Mouse (Mus musculus): Measurements from ENCODE around the gene Txnrd2.

DNA sequence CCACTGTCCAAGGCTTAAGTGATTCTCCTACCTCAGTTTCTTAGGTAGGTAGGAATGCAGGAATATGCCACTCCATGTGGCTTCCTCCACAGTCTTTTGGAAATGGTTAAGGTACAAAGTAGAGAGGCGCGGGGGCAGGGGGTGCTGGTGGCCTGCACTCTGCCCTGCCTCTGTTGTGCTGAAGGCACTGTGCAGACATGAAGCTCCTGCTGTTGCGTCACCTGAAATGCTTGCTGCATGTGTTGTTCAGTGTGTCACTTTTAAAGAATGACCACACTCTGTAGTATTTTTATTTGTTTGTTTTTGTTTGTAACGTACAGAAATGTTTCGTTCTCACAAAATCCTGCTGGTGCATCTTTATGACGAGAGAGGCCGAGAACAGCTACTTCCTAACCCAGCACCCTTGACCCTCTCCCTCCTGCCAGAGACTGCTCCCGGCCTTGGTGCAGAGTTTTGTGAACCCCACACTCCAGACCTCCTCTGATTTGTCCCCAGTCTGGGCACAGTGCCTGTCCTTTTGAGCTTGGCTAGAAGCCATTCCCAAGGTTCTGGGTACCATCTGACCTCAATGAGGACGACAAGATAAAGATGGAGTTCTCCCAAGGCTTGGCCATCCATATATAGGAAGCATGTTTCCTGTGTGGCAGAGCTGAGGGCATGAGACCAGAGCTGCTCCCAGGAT lies 43.0 kb upstream of the Txnrd2 start:
- no peak for TF ChIP-seq CTCF (conservative IDR thresholded peaks at IDR 0.05 in 1 of 2, IDR thresholded peaks at IDR 0.05 in 1 of 2; ENCODE audit: low read depth in 2 of 2, low read length in 2 of 2)
- no peak for TF ChIP-seq NELFE (IDR thresholded peaks at IDR 0.05; ENCODE audit: low read depth, low read length)
- TF ChIP-seq JUND (conservative IDR thresholded peaks at IDR 0.05; ENCODE audit: low read depth, low read length): no peak
- TF ChIP-seq RCOR1 (conservative IDR thresholded peaks at IDR 0.05; ENCODE audit: low read depth, low read length): no peak
- TF ChIP-seq POLR2A (IDR thresholded peaks at IDR 0.05; ENCODE audit: low read depth, low read length): no peak
- TF ChIP-seq MAZ (IDR thresholded peaks at IDR 0.05; ENCODE audit: low read depth, low read length): no peak
- no peak for TF ChIP-seq ELF1 (IDR thresholded peaks at IDR 0.05; ENCODE audit: low read depth, low read length)
- no peak for TF ChIP-seq JUN (IDR thresholded peaks at IDR 0.05; ENCODE audit: insufficient read depth, low read depth, low read length)
- no peak for TF ChIP-seq EP300 (IDR thresholded peaks at IDR 0.05; ENCODE audit: low read length)
- TF ChIP-seq MAFK (IDR thresholded peaks at IDR 0.05; ENCODE audit: insufficient replicate concordance, low read length): no peak
- TF ChIP-seq POLR2AphosphoS2 (IDR thresholded peaks at IDR 0.05; ENCODE audit: low read depth, low read length): no peak
